Mouse (Mus musculus): ENCODE data around the gene Slc30a4. TPM values are rescaled to one million over a fixed set of nuclear protein-coding genes. Genes with fewer than 3 reads are reported as not detected.

The Slc30a4 gene
- 4.4 and 4.7 TPM in 2 replicates for polyA plus RNA-seq (2015; fragmentation: Nextera tagmentation; extraction: Ambion mirVana)

GRCm38 (mm10) chr2:122702181-122703036 is at the start of gene Slc30a4:
Gene Slc30a4 (minus strand): TSS chr2:122702663.
- under 1% methylated on average over 104 of the region's 111 CpGs for WGBS
- Histone ChIP-seq H3K4me3 (peak within 1 kb of the TSS; percentile 70), H3K27ac (peak within 1 kb of the TSS; percentile 25; the same call in 1 of the 2 replicates), H3K4me1 (peaks cover 17% of the 10 kb centered on the region), H3K9ac (peak within 1 kb of the TSS; percentile 84), H3K36me3 (ENCODE audit: poor library complexity, severe bottlenecking) (no peaks in the 10 kb centered on the region), H3K4me2 (peak within 1 kb of the TSS; percentile 91), H3K9me3 (replicated peaks) (no peaks in the 10 kb centered on the region), H3K27me3 (peaks cover 3% of the 10 kb centered on the region; the same call in 1 of the 2 replicates)
- ATAC-seq = peak; percentile 98

GRCm38 (mm10) chr2:122746461-122746860 is 44.0 kb upstream of the Slc30a4 start:
- H3K27ac ChIP-seq = no peak overlapping the region
- 93% methylated on average over 9 of the region's 9 CpGs for WGBS
- no peaks in the 10 kb centered on the region for H3K27me3 ChIP-seq
- H3K9ac ChIP-seq = no peak overlapping the region
- no peaks in the 10 kb centered on the region for H3K9me3 ChIP-seq (replicated peaks)
- H3K4me2 ChIP-seq = no peak overlapping the region
- H3K4me1 ChIP-seq = no peaks in the 10 kb centered on the region
- ATAC-seq = no peak
- peaks cover 54% of the 10 kb centered on the region for H3K36me3 ChIP-seq (ENCODE audit: poor library complexity, severe bottlenecking)
- H3K4me3 ChIP-seq = no peak overlapping the region

- Histone ChIP-seq H3K9me3 (replicated peaks) (no peaks in the 10 kb centered on the region), H3K9ac (peak overlapping the region; percentile 93), H3K4me1 (peaks cover 12% of the 10 kb centered on the region), H3K27ac (no peak overlapping the region), H3K4me2 (peak overlapping the region; percentile 66), H3K36me3 (ENCODE audit: poor library complexity, severe bottlenecking) (peaks cover 7% of the 10 kb centered on the region), H3K27me3 (peaks cover 13% of the 10 kb centered on the region), H3K4me3 (peak overlapping the region; percentile 84)
- 35% methylated on average over 7 of the region's 7 CpGs for WGBS
- ATAC-seq = no peak
Measured at GRCm38 (mm10) chr2:122739023-122739422, 36.6 kb upstream of the Slc30a4 start.

GRCm38 (mm10) chr2:122737894-122738830 is 35.7 kb upstream of the Slc30a4 start, which contains the start of gene Bloc1s6:
Gene Bloc1s6 (plus strand): TSS chr2:122738503.
- Histone ChIP-seq H3K9me3 (replicated peaks) (no peaks in the 10 kb centered on the region), H3K4me1 (peaks cover 12% of the 10 kb centered on the region), H3K27ac (peak within 1 kb of the TSS; percentile 91), H3K4me2 (peak within 1 kb of the TSS; percentile 66), H3K9ac (peak within 1 kb of the TSS; percentile 93), H3K36me3 (ENCODE audit: poor library complexity, severe bottlenecking) (0 out of 2 replicates have a peak, but pooled peaks cover 1% of the 10 kb centered on the region), H3K27me3 (peaks cover 14% of the 10 kb centered on the region), H3K4me3 (peak within 1 kb of the TSS; percentile 84)
- WGBS = 1% methylated on average over 50 of the region's 59 CpGs
- ATAC-seq = peak; percentile 96

GRCm38 (mm10) chr2:122731456-122731855 is 29.0 kb upstream of the Slc30a4 start:
- Histone ChIP-seq H3K27me3 (peaks cover 14% of the 10 kb centered on the region), H3K4me2 (no peak overlapping the region), H3K9me3 (replicated peaks) (no peaks in the 10 kb centered on the region), H3K9ac (no peak overlapping the region), H3K4me1 (no peaks in the 10 kb centered on the region), H3K27ac (no peak overlapping the region), H3K36me3 (ENCODE audit: poor library complexity, severe bottlenecking) (no peaks in the 10 kb centered on the region), H3K4me3 (no peak overlapping the region)
- WGBS = 67% methylated on average over 2 of the region's 2 CpGs
- no peak for ATAC-seq

- H3K4me2 ChIP-seq = no peak overlapping the region
- WGBS = 58% methylated on average over 10 of the region's 10 CpGs
- H3K4me3 ChIP-seq = no peak overlapping the region
- no peaks in the 10 kb centered on the region for H3K4me1 ChIP-seq
- H3K36me3 ChIP-seq (ENCODE audit: poor library complexity, severe bottlenecking) = no peaks in the 10 kb centered on the region
- ATAC-seq = no peak
- no peaks in the 10 kb centered on the region for H3K27me3 ChIP-seq
- no peaks in the 10 kb centered on the region for H3K9me3 ChIP-seq (replicated peaks)
- no peak overlapping the region for H3K27ac ChIP-seq
- H3K9ac ChIP-seq = no peak overlapping the region
Measured at GRCm38 (mm10) chr2:122725604-122726003, 23.1 kb upstream of the Slc30a4 start.

GRCm38 (mm10) chr2:122720564-122720963 is 18.1 kb upstream of the Slc30a4 start:
- Histone ChIP-seq H3K4me3 (no peak overlapping the region), H3K9ac (no peak overlapping the region), H3K4me2 (no peak overlapping the region), H3K36me3 (ENCODE audit: poor library complexity, severe bottlenecking) (no peaks in the 10 kb centered on the region), H3K27me3 (no peaks in the 10 kb centered on the region), H3K4me1 (no peaks in the 10 kb centered on the region), H3K9me3 (replicated peaks) (no peaks in the 10 kb centered on the region), H3K27ac (no peak overlapping the region)
- ATAC-seq = no peak
- WGBS = 82% methylated on average over 3 of the region's 3 CpGs

- Histone ChIP-seq H3K27me3 (no peaks in the 10 kb centered on the region), H3K4me2 (no peak overlapping the region), H3K4me3 (no peak overlapping the region), H3K9me3 (replicated peaks) (no peaks in the 10 kb centered on the region), H3K4me1 (no peaks in the 10 kb centered on the region), H3K9ac (no peak overlapping the region), H3K27ac (no peak overlapping the region), H3K36me3 (ENCODE audit: poor library complexity, severe bottlenecking) (no peaks in the 10 kb centered on the region)
- WGBS = 69% methylated on average over 1 of the region's 1 CpGs
- no peak for ATAC-seq
Measured at GRCm38 (mm10) chr2:122719232-122719631, 16.8 kb upstream of the Slc30a4 start.

- H3K4me1 ChIP-seq = no peaks in the 10 kb centered on the region
- WGBS = 86% methylated on average over 3 of the region's 3 CpGs
- no peak overlapping the region for H3K9ac ChIP-seq
- H3K4me3 ChIP-seq = no peak overlapping the region
- ATAC-seq = no peak
- no peak overlapping the region for H3K27ac ChIP-seq
- H3K4me2 ChIP-seq = no peak overlapping the region
- no peaks in the 10 kb centered on the region for H3K36me3 ChIP-seq (ENCODE audit: poor library complexity, severe bottlenecking)
- no peaks in the 10 kb centered on the region for H3K27me3 ChIP-seq
- H3K9me3 ChIP-seq (replicated peaks) = no peaks in the 10 kb centered on the region
Measured at GRCm38 (mm10) chr2:122716301-122716842, 13.9 kb upstream of the Slc30a4 start.

GRCm38 (mm10) chr2:122715148-122715692 is 12.8 kb upstream of the Slc30a4 start:
- no peak overlapping the region for H3K4me3 ChIP-seq
- H3K27ac ChIP-seq = no peak overlapping the region
- no peaks in the 10 kb centered on the region for H3K27me3 ChIP-seq
- H3K9me3 ChIP-seq (replicated peaks) = no peaks in the 10 kb centered on the region
- WGBS = 64% methylated on average over 5 of the region's 5 CpGs
- H3K9ac ChIP-seq = no peak overlapping the region
- no peak for ATAC-seq
- no peaks in the 10 kb centered on the region for H3K4me1 ChIP-seq
- H3K36me3 ChIP-seq (ENCODE audit: poor library complexity, severe bottlenecking) = no peaks in the 10 kb centered on the region
- H3K4me2 ChIP-seq = no peak overlapping the region

GRCm38 (mm10) chr2:122712848-122713247 is 10.4 kb upstream of the Slc30a4 start:
- H3K27me3 ChIP-seq = no peaks in the 10 kb centered on the region
- H3K4me1 ChIP-seq = no peaks in the 10 kb centered on the region
- H3K36me3 ChIP-seq (ENCODE audit: poor library complexity, severe bottlenecking) = no peaks in the 10 kb centered on the region
- H3K4me3 ChIP-seq = no peak overlapping the region
- H3K4me2 ChIP-seq = no peak overlapping the region
- ATAC-seq = no peak
- no peaks in the 10 kb centered on the region for H3K9me3 ChIP-seq (replicated peaks)
- no peak overlapping the region for H3K27ac ChIP-seq
- no peak overlapping the region for H3K9ac ChIP-seq
- 87% methylated on average over 2 of the region's 2 CpGs for WGBS
